Mouse (Mus musculus): ENCODE results near the gene Ccdc66. TPM values are rescaled to one million over a fixed set of nuclear protein-coding genes. Genes with fewer than 3 reads are reported as not detected.

Gene Ccdc66
- total and polyA plus RNA-seq, 3 experiments: 6.3 to 18.4 TPM; not detected in 1

DNA sequence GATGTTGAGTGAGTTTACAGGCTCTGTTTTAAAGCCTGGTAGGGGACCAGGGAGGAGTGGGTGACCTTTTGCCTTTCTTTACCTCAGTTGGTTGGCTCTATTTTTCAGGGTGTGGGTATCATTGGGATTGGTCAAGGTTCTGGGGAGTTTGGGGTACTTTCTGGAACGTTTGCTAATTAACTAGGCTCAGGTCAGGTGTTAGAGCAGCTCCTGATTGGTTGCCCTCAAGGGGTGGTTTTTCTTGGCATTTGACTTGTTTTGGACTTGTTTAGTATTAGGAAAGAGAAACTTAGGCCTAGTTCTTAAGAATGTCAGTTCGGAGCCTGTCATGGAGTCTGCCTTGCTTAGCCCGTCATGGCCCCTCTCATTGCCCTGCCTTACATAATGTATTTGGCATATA is 71.4 kb downstream of the Ccdc66 start:
- Histone ChIP-seq H3K27ac (ENCODE audit: control insufficient read depth, low read depth, low read length) (no peak overlapping the region), H3K79me2 (ENCODE audit: control insufficient read depth, insufficient read depth, low read length, poor library complexity) (peaks cover 6% of the 10 kb centered on the region), H3K9me3 (replicated peaks; ENCODE audit: insufficient read depth, low read length) (no peaks in the 10 kb centered on the region), H3K9ac (ENCODE audit: control insufficient read depth, low read depth, low read length, poor library complexity, severe bottlenecking) (no peak overlapping the region), H3K27me3 (ENCODE audit: control insufficient read depth in 1 of 2, insufficient read depth in 2 of 2, low read length in 2 of 2) (no peaks in the 10 kb centered on the region), H3K4me1 (ENCODE audit: control insufficient read depth in 1 of 2, insufficient read depth in 2 of 2, low read length in 2 of 2) (no peaks in the 10 kb centered on the region), H3K36me3 (ENCODE audit: control insufficient read depth in 1 of 2, insufficient read depth in 2 of 2, low read length in 2 of 2) (peaks cover 6 to 9% of the 10 kb centered on the region in 2 experiments; a peak in 2 of 4 replicates), H3K4me3 (ENCODE audit: control insufficient read depth in 1 of 2, insufficient read depth in 1 of 2, low read depth in 2 of 2, low read length in 2 of 2) (no peak overlapping the region)
- no peak for DNase-seq (ENCODE audit: low read depth, low spot score)
- TF ChIP-seq SIN3A (IDR thresholded peaks at IDR 0.05; ENCODE audit: low read length): no peak
- no peak for TF ChIP-seq GATA1 (IDR thresholded peaks at IDR 0.05; ENCODE audit: low read depth, low read length)
- TF ChIP-seq MYB (IDR thresholded peaks at IDR 0.05; ENCODE audit: low read depth, low read length): no peak

- no peak for DNase-seq (ENCODE audit: low read depth, low spot score)
- Histone ChIP-seq H3K36me3 (ENCODE audit: control insufficient read depth in 1 of 2, insufficient read depth in 2 of 2, low read length in 2 of 2) (peaks cover 7 to 11% of the 10 kb centered on the region in 2 experiments; a peak in 3 of 4 replicates), H3K9ac (ENCODE audit: control insufficient read depth, low read depth, low read length, poor library complexity, severe bottlenecking) (no peak overlapping the region), H3K4me3 (ENCODE audit: control insufficient read depth in 1 of 2, insufficient read depth in 1 of 2, low read depth in 2 of 2, low read length in 2 of 2) (no peak overlapping the region), H3K9me3 (replicated peaks; ENCODE audit: insufficient read depth, low read length) (no peaks in the 10 kb centered on the region), H3K27me3 (ENCODE audit: control insufficient read depth in 1 of 2, insufficient read depth in 2 of 2, low read length in 2 of 2) (no peaks in the 10 kb centered on the region), H3K79me2 (ENCODE audit: control insufficient read depth, insufficient read depth, low read length, poor library complexity) (peaks cover 6% of the 10 kb centered on the region), H3K27ac (ENCODE audit: control insufficient read depth, low read depth, low read length) (no peak overlapping the region), H3K4me1 (ENCODE audit: control insufficient read depth in 1 of 2, insufficient read depth in 2 of 2, low read length in 2 of 2) (no peaks in the 10 kb centered on the region)
- no peak for TF ChIP-seq MEF2A (IDR thresholded peaks at IDR 0.05; ENCODE audit: extremely low read depth, insufficient replicate concordance, low read depth, low read length, poor library complexity, severe bottlenecking)
- no peak for TF ChIP-seq MYB (IDR thresholded peaks at IDR 0.05; ENCODE audit: low read depth, low read length)
- TF ChIP-seq ZNF384 (IDR thresholded peaks at IDR 0.05; ENCODE audit: low read depth, low read length): no peak
- TF ChIP-seq RCOR1 (IDR thresholded peaks at IDR 0.05; ENCODE audit: low read depth, low read length): no peak
- TF ChIP-seq CHD1 (IDR thresholded peaks at IDR 0.05; ENCODE audit: low read depth, low read length): no peak
- no peak for TF ChIP-seq KAT2A (conservative IDR thresholded peaks at IDR 0.05; ENCODE audit: low read depth, low read length)
- no peak for TF ChIP-seq E2F4 (IDR thresholded peaks at IDR 0.05; ENCODE audit: borderline replicate concordance, low read depth, low read length)
- TF ChIP-seq ELF1 (IDR thresholded peaks at IDR 0.05; ENCODE audit: low read depth, low read length): no peak
- no peak for TF ChIP-seq USF1 (IDR thresholded peaks at IDR 0.05; ENCODE audit: low read depth, low read length)
- TF ChIP-seq MAX (IDR thresholded peaks at IDR 0.05; ENCODE audit: low read length): no peak
- TF ChIP-seq SMC3 (IDR thresholded peaks at IDR 0.05; ENCODE audit: low read depth, low read length): no peak
- no peak for TF ChIP-seq UBTF (IDR thresholded peaks at IDR 0.05; ENCODE audit: borderline replicate concordance, insufficient read depth, low read depth, low read length)
- no peak for TF ChIP-seq CTCF (IDR thresholded peaks at IDR 0.05 in 2 of 3, conservative IDR thresholded peaks at IDR 0.05 in 1 of 3; ENCODE audit: control insufficient read depth in 1 of 3, insufficient read depth in 1 of 3, low read depth in 2 of 3, low read length in 3 of 3, poor library complexity in 1 of 3, severe bottlenecking in 1 of 3)
- no peak for TF ChIP-seq ETS1 (IDR thresholded peaks at IDR 0.05; ENCODE audit: low read depth, low read length)
- no peak for TF ChIP-seq TCF12 (IDR thresholded peaks at IDR 0.05; ENCODE audit: low read depth, low read length)
- TF ChIP-seq ZMIZ1 (IDR thresholded peaks at IDR 0.05; ENCODE audit: low read depth, low read length): no peak
- TF ChIP-seq POLR2AphosphoS5 (IDR thresholded peaks at IDR 0.05; ENCODE audit: borderline replicate concordance, low read depth, low read length): no peak
- no peak for TF ChIP-seq MXI1 (IDR thresholded peaks at IDR 0.05; ENCODE audit: low read depth, low read length)
Measured at GRCm38 (mm10) chr14:27436116-27436515, 72.1 kb downstream of the Ccdc66 start.

Measured in MEL (cell line).